Mouse (Mus musculus) C2C12 (cell line): ENCODE results near the gene Trim67.

ENCODE experiments used
- CEBPB ChIP-seq: IDR thresholded peaks from one replicate; pipeline ENCODE4 v1.6.1; 2011; ENCODE audit warnings: low read depth, mild to moderate bottlenecking, control low read depth, moderate library complexity
- CTCF ChIP-seq: IDR thresholded peaks from one replicate; pipeline ENCODE4 v1.5.1; 2011; ENCODE audit not compliant: control insufficient read depth, insufficient read depth, insufficient read length
- MAX ChIP-seq: IDR thresholded peaks from one replicate; pipeline ENCODE4 v1.6.1; 2011; ENCODE audit warnings: mild to moderate bottlenecking, control low read depth
- MYOG ChIP-seq: IDR thresholded peaks from one replicate; pipeline ENCODE4 v1.6.1; 2011; ENCODE audit not compliant: control insufficient read depth, insufficient read length; ENCODE audit errors: extremely low read depth
- USF1 ChIP-seq: IDR thresholded peaks from one replicate; pipeline ENCODE4 v1.6.1; 2011; ENCODE audit warnings: low read depth, mild to moderate bottlenecking, control low read depth, moderate library complexity

DNA sequence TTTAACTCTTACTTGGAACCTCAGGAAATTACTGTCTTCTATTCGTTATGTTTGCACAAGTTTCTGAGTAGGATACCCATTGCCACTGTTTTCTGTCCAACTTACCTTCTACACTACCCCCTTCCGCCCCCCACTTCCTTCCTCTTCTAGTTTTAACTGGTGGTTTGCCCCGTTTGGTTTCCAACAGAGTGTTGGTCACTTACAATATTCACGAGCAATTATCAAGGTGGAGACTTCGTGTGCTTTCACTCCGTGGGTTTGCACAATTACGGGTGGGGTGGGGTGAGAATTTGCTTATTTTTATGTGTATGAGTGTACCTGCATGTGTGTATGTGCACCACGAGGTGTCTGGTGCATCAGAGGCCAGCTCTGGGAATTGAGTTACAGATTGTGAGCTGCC lies 70.8 kb downstream of the Trim67 start:
- no peak for TF ChIP-seq CTCF
- TF ChIP-seq MAX: no peak
- TF ChIP-seq USF1: no peak
- no peak for TF ChIP-seq MYOG
- TF ChIP-seq CEBPB: no peak
